Mouse (Mus musculus) embryonic facial prominence, embryonic 10.5 days (tissue): ENCODE measurements around the gene Cmtm6. TPM values are rescaled to one million over a fixed set of nuclear protein-coding genes. Genes with fewer than 3 reads are reported as not detected.
A peak's percentile ranks its signal among the peaks of the same experiment; 100 is the strongest.

Source experiments
- DNase-seq: peaks from one replicate; pipeline ENCODE4 v3.0.0-alpha.2; 2017; ENCODE audit warnings: low spot score
- H3K27ac ChIP-seq: fragments of 300-500 bp; sonication (generic); replicated peaks from 2 replicates; pipeline ENCODE4 v1.5.1; 2016; ENCODE audit warnings: mild to moderate bottlenecking
- H3K27me3 ChIP-seq: fragments of 300-500 bp; sonication (generic); replicated peaks from 2 replicates; pipeline ENCODE4 v1.6.1; 2016; ENCODE audit warnings: low read depth, mild to moderate bottlenecking; ENCODE audit not compliant: poor library complexity, severe bottlenecking
- H3K36me3 ChIP-seq: fragments of 300-500 bp; sonication (generic); replicated peaks from 2 replicates; pipeline ENCODE4 v1.6.1; 2016; ENCODE audit warnings: mild to moderate bottlenecking, moderate library complexity
- H3K4me1 ChIP-seq: fragments of 300-500 bp; sonication (generic); 2 replicates; pipeline ENCODE4 v1.6.1; 2016
- H3K4me3 ChIP-seq: fragments of 300-500 bp; sonication (generic); 2 replicates; pipeline ENCODE4 v1.5.1; 2016; ENCODE audit warnings: mild to moderate bottlenecking, moderate library complexity
- H3K9me3 ChIP-seq: fragments of 300-500 bp; sonication (generic); 2 replicates; pipeline ENCODE4 v1.6.1; 2016; ENCODE audit warnings: mild to moderate bottlenecking
- WGBS: fragments of 180-500 bp; shearing (Covaris S2); methylation state at CpG from one replicate; pipeline ENCODE4 v1.1.7; 2016; 5-methylcytosine and 5-hydroxymethylcytosine counted together
- polyA plus RNA-seq: library from polyadenylated mRNA; unstranded; fragments of >200 nt; fragmentation: Nextera tagmentation; extraction: Ambion mirVana; gene quantifications from 2 replicates; pipeline ENCODE4 v1.2.1, GENCODE M21; 2016

Gene Cmtm6
- polyA plus RNA-seq, 1 experiment from 2014 or later = 29.5 TPM

- H3K4me3 ChIP-seq = no peak overlapping the region
- H3K9me3 ChIP-seq = no peaks in the 10 kb centered on the region
- peaks cover 64% of the 10 kb centered on the region for H3K4me1 ChIP-seq
- DNase-seq = no peak
- no peaks in the 10 kb centered on the region for H3K27me3 ChIP-seq
- no peaks in the 10 kb centered on the region for H3K36me3 ChIP-seq
- H3K27ac ChIP-seq = 0 out of 2 replicates have a peak overlapping the region, but pooled peaks have one; percentile 26
- WGBS = 46% methylated on average over 4 of the region's 4 CpGs
These were observed 63.6 kb downstream of the Cmtm6 start for GRCm38 (mm10) chr9:114794491-114794890.

GRCm38 (mm10) chr9:114796473-114797050 is 65.6 kb downstream of the Cmtm6 start:
- Histone ChIP-seq H3K4me3 (no peak overlapping the region), H3K36me3 (no peaks in the 10 kb centered on the region), H3K4me1 (peaks cover 71% of the 10 kb centered on the region), H3K27me3 (0 out of 2 replicates have a peak, but pooled peaks cover 4% of the 10 kb centered on the region), H3K27ac (peak overlapping the region; percentile 59), H3K9me3 (no peaks in the 10 kb centered on the region)
- WGBS = 46% methylated on average over 11 of the region's 11 CpGs
- no peak for DNase-seq

- Histone ChIP-seq H3K27me3 (peaks cover 4% of the 10 kb centered on the region; the same call in 1 of the 2 replicates), H3K4me3 (no peak overlapping the region), H3K27ac (peak overlapping the region; percentile 42; the same call in 1 of the 2 replicates), H3K9me3 (no peaks in the 10 kb centered on the region), H3K36me3 (no peaks in the 10 kb centered on the region), H3K4me1 (peaks cover 66% of the 10 kb centered on the region)
- 57% methylated on average over 11 of the region's 11 CpGs for WGBS
- DNase-seq = peak; percentile 90
These were observed 66.6 kb downstream of the Cmtm6 start for GRCm38 (mm10) chr9:114797329-114798004.

- no peaks in the 10 kb centered on the region for H3K36me3 ChIP-seq
- peak overlapping the region; percentile 42; the same call in 1 of the 2 replicates for H3K27ac ChIP-seq
- no peak overlapping the region for H3K4me3 ChIP-seq
- peak; percentile 65 for DNase-seq
- no peaks in the 10 kb centered on the region for H3K9me3 ChIP-seq
- H3K27me3 ChIP-seq = peaks cover 4% of the 10 kb centered on the region; the same call in 1 of the 2 replicates
- peaks cover 66% of the 10 kb centered on the region for H3K4me1 ChIP-seq
- 28% methylated on average over 6 of the region's 6 CpGs for WGBS
These were observed 67.9 kb downstream of the Cmtm6 start for GRCm38 (mm10) chr9:114798845-114799244.

Other genes with a start within 250 kb of the Cmtm6 start
- gene Ccr4, start 226.2 kb upstream of the Cmtm6 start, polyA plus RNA-seq = 0.10 TPM in 1 of 2 replicates, not detected in the other
- gene C130032M10Rik, start 215.4 kb upstream of the Cmtm6 start, polyA plus RNA-seq = 1.0 and 1.2 TPM in 2 replicates
- gene Trim71, start 166.7 kb upstream of the Cmtm6 start, polyA plus RNA-seq = 7.8 and 9.4 TPM in 2 replicates
- 73.2 and 74.3 TPM in 2 replicates for gene Cnot10, start 90.9 kb upstream of the Cmtm6 start, polyA plus RNA-seq
- 84.4 and 89.6 TPM in 2 replicates for gene Dync1li1, start 42.3 kb upstream of the Cmtm6 start, polyA plus RNA-seq
- gene Cmtm7, start 50.7 kb downstream of the Cmtm6 start, polyA plus RNA-seq = 88.0 and 93.2 TPM in 2 replicates
- gene Cmtm8, start 113.0 kb downstream of the Cmtm6 start, polyA plus RNA-seq = 21.3 and 26.4 TPM in 2 replicates
- 14.8 and 15.2 TPM in 2 replicates for gene Gpd1l, start 202.9 kb downstream of the Cmtm6 start, polyA plus RNA-seq
- 1.1 and 1.3 TPM in 2 replicates for gene Osbpl10, start 247.5 kb downstream of the Cmtm6 start, polyA plus RNA-seq